Mouse (Mus musculus): ENCODE results near the gene Abcc12.

DNA sequence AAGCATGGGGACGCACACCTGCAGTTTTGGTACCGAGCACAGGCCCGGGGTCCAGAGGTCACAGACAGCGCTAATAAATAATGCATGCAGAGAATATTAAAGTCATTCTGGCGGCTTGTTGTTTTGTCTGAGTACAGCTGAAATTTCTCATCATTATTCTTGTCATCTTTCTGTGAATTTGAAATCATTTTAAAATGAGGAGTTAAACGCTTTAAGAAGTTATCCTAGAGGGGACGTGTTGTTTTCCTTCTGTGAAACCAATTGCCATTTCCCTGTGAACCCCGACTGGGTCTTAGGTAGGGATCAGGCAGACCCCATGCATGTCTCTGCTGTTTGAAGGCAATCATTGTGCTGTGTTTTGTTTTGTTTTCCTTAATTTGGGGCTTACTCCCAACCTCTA lies 2.9 kb downstream of the Abcc12 start:
- TF ChIP-seq CTCF (conservative IDR thresholded peaks at IDR 0.05; ENCODE audit: low read length) (no peak), NANOG (IDR thresholded peaks at IDR 0.05; ENCODE audit: borderline replicate concordance, low read length) (no peak)
